Mouse (Mus musculus) frontal cortex, adult (tissue): Measurements from ENCODE around the gene Tmem184b.

Experiments
- ATAC-seq: cut with Nextera tagmentation; 2 replicates; pipeline ENCODE4 v1.9.2; 2017; ENCODE audit warnings: mild to moderate bottlenecking, moderate library complexity, mixed read lengths; ENCODE audit not compliant: low TSS enrichment

Gene Tmem184b

DNA sequence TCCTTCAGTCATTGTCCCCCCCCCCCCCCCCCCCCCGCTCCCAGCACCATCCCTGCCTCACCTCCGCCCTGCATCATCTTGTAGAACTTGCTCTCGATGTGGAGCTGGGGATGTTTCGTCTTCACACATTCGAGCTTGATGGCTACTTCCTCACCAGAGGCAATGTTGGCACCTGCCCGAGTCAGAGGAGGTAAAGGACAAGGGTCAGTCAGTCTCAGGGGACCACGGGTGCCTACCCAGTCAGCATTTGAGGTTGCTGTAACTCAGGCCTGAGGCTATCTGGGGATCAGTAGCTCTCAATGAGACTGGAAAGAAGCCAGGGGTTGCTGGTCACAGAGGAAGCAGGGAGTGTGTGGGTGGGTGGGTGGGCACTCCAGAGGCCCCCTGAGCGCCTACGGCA lies 26.6 kb upstream of the Tmem184b start:
- ATAC-seq: no peak

DNA sequence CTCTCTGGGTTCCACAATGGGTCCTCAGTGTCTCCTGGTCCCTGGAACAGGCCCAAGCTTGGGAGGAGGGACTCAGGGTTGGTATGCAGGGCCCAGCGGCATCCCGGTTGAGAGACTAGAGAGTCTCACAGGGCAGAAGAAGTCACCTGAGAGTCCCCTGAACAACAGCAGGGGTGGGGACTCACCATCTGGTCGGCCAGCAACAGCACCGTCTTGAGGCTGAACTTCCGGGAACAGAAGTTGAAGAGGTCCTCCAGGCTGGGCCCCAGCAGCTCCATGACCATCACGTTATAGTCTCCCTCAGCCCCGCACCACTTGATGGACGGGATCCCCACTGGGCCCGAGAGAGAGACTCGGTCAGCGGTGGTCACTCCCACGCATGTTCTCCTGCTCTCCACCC lies 26.2 kb upstream of the Tmem184b start:
- no peak for ATAC-seq

DNA sequence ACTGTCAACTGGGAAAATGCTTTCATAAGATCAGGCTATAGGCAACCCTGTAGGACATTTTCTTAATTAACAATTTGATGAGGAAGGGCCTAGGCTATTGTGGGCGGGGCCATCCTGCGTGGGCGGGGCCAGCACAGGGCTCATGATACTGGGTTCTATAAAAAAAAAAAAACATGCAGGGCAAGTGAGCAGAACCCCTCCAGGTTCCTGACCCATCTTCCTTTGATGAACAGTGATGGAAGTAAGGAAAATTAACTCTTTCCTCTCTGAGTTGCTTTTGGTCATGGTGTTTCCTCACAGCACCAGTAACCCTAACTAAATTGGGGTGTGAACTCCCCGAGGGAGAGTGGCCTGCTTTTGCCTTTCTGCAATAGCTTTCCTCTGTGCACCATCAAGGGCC lies 25.2 kb upstream of the Tmem184b start:
- ATAC-seq: no peak

DNA sequence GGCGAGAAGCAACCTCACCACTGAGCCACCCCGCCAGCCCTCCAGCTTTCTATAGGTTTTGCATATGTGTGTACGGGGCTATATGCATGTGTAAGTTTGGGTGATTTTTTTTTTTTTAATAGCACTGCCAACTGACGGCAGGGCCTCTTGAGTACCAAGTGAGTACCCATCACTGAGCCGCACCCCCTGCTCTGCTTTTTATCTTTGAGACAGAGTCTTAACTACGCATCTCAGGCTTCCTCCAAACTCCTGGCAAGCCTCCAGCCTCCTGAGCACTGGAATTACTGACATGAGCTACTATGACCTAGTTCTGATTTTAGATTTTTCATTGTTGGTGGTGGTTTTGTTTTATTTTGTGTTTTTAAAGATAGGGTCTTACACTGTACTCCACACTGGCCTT lies 24.1 kb upstream of the Tmem184b start:
- ATAC-seq: peak; percentile 33; the same call in 1 of the 2 replicates

DNA sequence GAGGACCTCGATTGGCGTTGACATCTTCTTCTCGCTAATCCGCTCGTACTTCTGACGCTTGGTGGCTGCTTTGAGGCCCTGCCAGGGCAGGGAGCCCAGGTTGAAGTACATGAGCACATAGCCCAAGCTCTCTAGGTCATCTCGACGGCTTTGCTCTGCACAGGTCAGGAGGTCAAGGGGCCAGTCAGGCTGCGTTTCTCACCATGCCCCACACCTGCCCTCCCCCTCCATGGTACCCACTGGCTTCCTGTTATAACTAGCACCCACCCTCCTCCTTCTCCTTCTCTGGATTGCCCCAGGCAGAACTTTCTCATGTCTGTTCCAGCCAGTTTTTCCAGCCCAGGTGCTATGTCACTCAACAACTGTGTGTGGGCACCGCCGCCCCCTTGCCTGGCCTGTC lies 22.1 kb upstream of the Tmem184b start:
- ATAC-seq: no peak

DNA sequence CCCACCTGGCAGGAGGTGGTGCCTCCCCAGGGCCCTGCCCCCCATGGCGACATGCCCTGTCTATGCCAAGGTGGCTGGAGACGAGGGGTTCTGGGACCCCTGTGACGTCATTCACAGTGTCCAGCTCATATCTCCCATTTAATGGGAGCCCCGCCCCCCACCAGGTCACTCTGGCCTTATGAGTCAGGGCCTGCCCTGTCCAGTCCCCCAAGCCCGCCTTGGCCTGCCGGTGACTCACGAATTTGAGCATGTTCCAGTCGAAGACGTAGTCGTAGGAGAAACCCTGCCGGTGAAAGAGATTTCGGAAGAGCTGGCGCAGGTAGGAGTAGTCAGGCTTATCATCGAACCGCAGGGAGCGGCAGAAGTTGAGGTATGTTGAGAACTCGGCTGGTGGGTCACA lies 21.2 kb upstream of the Tmem184b start:
- no peak for ATAC-seq

DNA sequence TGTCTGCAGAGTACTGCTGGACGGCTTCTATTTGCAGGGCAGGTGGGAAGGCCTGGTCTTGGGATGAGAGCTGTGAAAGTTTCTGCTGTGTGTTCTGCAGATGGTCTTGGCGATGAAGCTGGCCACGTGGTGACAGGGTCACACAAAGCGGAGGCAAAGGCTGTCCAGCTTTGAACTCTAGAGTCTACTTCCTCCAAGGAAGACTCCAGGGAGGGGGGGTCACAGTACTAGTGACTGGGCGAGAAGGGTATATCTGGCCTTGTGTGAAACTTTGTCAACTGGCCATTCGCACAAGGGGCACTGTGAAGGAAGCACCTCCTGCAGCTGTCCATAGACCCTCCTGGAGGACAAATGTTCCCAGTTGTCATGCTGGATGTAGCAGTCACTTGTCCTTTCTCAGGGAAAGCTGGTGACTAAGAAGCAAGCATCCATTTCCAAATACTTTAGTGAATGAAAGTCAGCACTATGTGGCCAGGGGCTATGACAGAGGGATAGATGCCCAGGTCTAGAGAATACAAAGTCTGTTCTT lies 19.4 kb upstream of the Tmem184b start:
- ATAC-seq: no peak

DNA sequence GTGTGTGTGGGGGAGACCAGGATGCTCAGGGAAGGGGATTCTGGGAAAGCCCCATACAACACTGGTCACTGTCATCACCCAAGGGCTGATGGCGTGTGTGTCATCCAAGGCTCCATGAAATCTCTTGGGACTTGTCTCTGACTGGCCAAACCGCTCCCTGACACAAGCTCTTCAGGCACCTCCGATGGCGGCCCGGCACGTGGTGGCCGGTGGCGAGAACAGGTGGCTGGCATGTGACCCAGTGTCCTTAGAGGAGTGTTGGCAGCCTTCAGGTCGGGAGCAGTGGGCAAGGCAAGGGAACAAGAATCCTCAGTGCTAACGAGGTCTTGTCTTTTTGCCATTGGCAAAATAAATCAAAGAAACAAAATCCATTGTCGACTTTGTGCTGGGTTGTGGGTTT lies 15.3 kb upstream of the Tmem184b start:
- ATAC-seq: no peak

DNA sequence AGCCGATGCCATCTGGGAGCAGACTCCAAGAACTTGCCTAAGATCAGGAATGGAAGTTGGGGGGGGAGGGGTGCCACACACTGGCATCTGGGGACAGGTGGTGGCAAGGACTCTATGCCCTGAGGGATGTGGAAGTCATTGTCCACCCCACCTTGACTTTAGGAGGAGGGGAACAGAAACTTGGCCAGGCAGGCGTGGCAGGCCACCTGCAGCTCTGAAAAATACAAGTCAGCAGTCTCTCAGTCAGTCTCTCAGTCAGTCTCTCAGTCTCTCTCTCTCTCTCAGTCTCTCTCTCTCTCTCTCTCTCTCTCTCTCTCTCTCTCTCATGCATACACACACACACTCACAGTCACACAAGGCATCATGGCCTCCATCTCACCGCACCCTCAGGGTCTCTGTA lies 14.9 kb upstream of the Tmem184b start:
- no peak for ATAC-seq

DNA sequence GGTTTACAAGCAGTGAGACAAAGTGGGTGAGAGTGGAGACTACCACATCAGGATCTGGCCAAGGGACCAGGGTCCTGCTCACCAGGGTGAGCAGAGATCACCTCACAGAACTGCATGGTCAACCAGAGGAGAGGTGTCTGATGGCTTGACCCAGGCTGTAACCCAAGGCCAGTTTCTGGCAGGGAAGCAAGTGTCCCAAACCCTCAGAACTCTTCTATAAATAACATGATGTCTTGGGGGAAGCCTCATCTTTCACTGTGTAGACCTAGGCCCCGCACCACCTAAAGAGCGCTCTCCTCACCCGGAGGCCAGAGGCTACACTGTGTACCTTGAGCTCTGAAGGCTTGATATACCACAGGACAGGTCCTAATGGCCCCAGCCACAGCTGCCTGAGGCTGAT lies 14.0 kb upstream of the Tmem184b start:
- no peak for ATAC-seq

DNA sequence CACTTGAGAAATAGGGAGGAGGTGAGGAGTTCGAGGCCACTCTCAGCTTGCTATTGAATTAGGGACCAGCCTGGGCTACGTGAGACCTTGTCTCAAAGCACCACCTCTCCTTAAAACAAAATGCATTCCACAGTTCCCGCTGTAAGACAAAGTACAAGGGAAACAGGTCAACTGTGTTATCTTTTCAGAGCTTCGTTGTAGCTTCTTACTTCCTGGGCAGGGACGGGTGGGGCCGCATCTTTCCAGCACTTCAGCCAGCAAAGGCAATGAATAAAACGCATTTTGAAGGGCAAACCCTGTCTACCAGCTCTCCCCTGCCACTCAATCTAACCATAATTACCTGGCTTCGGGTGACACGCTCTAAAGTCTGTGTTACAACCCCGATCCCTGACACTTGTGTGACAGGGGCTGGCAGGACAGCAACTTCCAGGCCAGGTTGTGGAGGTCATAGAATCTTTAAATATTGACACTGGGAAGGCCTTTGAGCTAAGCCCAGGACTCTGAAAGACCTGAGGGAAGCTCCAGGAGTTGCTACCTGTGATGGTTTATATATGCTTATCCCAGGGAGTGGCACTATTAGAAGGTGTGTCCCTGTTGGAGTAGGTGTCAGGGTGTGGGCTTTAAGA lies 13.2 kb upstream of the Tmem184b start:
- ATAC-seq: no peak

DNA sequence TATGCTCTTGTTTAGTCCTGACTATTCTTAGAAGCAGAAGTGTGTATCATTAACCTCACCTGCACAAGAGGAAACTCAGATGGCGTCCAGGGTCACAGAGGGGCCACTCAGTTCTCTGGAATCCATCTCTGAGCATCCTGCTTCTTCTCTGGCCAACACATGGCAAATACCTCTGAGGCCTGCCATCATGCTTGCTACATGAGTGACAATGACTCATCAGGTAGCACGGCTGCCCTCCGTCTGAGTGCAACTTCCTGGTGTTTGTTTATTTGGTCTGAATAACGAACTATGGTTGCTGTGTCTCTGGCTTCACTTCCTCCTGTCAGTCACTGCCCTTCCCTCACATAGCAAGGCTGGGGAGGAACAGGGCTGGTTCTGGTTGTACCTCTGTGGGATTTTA lies 11.1 kb upstream of the Tmem184b start:
- no peak for ATAC-seq

DNA sequence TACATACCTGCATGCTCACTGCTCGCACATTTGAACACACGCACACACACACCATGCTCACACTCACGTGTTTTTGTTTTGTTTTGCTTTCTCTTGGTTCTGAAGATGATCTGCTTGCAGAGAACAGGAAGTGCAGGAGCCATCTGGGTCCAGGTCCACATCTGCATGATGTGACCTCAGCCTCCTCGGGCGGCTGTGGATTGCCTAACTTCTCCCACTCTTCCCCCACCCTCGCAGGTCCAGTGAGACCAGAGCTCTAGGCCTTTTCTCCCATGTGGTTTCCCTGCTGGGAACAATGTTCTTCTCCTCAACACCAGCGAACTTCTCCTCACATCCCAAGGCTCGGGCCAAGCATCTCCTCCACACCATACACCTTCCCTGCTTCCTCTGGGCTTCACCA lies 10.4 kb upstream of the Tmem184b start:
- no peak for ATAC-seq

DNA sequence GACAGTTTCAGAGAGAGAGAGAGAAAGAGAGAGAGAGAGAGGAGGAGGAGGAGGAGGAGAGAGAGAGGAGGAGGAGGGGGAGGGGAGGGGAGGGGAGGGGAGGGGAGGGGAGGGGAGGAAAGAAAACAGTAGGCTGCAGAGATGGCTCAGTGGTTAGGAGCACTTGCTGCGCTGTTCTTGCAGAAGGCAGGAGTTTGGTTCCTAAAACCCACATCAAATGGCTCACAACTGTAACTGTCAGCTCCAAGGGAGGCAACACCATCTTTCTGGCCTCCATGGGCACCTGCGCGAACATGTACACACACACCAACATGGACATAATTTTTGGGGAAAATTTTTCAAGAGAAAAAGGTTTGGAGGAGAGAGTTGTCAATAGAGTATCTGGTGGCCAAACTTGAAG lies 9.8 kb upstream of the Tmem184b start:
- no peak for ATAC-seq

DNA sequence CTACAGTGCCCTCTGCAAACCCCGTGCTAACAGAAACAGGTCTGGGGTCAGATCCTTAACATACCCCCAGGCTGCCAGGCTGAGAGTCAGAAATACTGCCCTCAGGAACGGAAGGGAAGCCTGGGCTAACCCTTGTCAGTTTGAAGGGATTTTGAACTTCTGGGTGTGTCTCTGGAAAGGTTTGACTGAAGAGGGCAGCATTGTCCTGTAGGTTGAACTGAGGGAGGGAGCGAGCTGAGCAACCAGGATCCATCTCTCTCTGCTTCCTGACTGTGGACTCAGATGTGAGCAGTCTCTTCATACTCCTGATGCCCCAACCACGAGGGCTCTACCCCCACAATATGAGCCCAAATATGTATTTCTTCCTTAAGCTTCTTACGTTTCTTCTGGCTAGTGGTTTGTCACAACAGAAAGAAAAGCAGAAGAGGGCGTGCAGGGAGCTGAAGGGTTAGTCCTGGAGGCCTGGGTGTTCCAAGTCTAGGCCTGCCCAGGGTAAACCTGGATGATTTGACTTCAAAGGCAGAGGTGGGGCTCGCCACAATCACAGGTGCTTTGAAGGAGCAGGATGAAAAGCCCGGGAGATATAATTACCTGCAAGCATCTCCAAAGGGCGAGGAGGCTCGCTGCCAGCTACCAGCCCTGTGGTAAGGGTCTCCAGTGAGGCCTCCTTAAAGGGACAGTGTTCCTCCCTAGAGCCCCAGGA lies 8.1 kb upstream of the Tmem184b start:
- ATAC-seq: no peak

DNA sequence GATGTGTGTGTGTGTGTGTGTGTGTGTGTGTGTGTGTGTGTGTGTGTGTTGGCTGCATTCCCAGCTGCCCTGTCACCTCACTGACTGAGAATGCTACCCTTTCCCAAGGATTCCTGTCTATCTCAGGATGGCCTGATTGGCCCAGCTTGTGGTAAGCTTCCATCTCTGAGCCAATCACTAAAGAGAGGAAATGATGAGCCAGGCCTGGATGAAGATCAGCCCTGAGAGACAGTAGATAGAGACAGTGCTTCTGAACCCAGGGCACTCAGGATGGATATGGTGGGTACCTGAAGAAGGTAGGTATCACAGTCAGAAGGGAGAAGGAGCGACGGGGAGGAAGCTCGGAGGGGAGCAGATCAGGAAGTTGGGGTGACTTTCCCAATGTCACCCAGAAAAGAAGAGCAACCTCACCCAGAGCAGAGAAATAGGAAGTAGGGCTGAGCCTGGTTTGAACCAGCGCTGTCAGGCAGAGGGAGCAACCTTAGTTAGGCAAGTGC lies 5.8 kb upstream of the Tmem184b start:
- no peak for ATAC-seq

DNA sequence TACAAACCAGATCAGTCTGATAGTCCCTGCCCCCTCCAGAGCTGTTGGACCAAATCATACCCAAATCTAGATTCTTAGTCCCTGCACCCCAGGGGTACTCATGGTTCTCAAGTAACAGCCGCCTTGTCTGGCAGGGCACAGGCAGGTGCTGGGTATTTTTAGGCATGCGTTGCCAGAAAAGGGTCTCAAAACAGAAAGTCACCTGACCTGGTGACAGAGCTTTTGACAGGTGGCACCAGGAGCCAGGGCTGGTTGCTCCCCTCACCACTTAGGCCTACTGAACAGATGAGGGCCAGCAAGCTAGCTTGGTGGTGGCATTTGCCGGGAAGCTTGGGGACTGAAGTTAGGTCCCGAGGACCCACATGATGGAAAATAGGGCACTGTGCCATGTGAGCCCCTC lies 3.2 kb upstream of the Tmem184b start:
- ATAC-seq: no peak

DNA sequence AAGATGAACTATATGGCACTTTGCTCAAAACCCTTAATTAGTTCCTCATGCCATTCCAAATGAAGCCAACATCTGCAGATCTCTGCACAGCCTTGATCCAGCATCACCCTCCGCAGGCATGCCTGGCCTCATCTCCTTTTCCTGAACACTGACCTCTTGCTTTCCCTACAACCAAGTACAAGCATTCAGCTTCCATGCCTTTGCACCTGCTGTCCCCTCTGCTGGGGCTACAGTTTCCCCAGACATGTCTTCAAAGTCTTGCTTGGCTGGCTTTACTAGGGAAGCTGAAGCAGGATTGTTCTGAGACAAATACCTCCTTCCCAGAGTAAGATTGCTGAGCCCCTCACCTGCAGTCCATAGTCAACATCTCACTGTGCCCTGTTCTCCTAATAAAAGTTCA lies 908 bp upstream of the Tmem184b start:
- ATAC-seq: no peak

DNA sequence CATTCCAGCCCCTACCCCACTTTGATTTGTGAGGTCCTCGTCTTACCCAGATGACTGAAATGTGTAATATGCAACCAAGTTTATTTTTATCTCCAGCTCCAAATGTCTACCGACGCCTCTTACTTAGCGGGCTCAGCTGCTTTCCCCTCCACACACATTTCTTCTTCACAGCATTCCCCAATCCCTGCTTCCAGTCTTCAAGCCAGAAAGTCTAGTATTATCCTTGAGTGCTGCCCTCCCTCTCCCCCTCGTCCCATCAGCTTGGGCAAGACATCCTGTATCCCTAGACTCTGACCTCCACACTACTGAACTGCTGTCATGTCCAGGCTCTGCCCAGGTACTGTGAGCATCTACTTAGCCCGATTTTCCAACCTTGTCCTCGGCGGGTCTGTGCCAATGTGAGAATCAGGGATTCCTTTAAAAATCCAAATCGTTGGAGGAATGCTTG lies 418 bp upstream of the Tmem184b start:
- ATAC-seq: no peak; the same call in none of the 2 replicates

DNA sequence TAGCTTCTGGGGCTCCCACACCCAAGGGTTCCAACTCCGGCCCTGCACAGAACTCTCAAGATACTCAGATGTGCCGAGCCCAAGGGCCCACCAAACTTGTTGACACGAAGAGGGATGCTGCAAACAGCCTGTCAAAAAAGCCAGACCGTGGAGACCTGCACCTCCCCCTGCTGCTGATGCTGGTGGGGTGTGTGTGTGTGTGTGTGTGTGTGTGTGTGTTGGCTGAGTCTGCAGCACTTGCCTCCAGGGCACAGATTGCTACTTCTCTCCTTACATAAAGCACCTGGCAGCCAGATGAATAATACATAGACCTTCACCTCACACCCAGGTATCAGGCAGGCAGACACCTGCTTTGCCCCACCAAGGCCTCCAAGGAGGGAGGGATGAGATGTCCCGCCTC lies 1.2 kb downstream of the Tmem184b start:
- no peak for ATAC-seq

DNA sequence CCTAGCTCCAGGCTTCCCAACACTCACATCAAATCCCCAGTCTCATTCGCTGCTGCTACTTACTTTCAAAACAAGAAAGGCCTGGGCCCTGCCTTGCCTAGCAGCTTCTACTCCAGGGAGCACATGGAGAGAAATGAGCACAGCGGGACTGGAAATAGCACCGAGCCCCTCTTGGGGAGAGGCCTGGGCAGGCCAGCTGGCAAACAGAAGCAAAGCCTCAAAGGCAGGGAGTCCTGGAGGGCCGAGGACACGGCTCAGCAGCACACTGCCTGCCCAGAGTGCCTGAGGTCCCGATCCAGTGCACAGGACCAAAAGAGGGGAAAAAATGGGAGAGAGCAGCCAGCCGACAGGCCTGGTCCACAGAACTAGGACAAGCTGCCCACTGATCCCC lies 2.4 kb downstream of the Tmem184b start:
- no peak for ATAC-seq

DNA sequence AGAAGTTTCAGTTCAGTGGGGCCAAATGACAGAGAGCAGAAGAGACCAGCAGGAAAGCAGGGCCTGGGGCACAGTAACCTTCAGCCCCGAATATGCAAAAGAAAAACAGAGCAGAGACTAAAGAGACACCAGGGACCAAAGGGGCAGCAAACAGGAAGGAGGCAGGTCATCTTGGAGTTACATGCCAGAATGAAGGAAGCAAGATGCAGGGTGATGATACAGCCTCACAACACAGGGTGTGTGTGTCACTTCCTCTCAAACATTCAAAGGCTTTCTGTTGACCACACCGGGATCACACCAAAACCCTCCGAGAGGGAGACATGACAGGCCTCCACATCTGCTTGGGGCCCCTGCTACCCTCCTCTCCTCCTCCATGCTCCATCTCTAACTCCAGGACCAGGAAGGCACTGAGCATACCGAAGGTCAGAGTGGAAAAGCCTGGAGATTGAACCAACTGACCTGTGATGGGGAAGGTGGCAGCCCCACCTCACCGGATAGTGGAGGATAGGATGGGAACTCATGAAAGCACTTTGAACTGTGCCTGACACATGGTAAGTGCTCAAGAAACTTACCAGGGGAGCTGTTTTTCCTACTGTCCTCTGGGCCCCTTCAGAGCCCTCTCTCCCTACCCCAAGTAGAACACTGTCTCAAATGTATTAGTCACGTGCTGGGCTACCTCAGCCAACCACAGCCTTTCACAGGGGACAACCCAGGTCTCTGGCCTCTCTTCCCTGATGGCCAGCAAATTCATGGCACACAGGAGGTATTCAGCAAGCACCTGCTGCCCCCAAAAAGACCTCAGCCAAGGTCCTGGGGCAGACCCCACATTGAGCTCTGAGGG lies 3.0 kb downstream of the Tmem184b start:
- ATAC-seq: no peak
